23 mouse cellular contexts compared by ENCODE assay signal in the genomic region with DNA sequence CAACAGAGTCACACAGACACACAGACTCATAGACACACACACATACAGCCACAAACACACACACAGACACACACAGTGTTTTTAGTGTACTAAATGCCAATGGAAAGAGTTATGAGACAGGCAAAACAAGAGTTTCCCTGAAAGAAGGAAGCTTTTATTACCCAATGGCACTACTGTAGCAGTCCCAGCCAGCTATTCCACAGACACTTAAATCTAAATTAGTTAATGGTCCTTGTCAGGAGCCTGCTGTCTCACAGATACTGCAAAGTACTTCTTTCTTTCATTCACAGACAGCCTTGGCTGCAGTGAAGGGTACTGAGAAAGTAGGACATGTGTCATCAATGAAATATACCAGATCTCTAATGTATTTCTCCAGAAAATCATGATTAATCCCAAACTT.
DNase-seq lines count a peak whose midpoint lies in the region; ATAC-seq lines count a peak whose summit lies in the region.
"Had no signal": no experiment of that assay in that cellular context is flagged by ENCODE, and none has a peak within 500 bp of the region (broad histone marks: within the 10 kb centered on the region; RNA-seq: fewer than 3 reads in every experiment).

No protein-coding gene starts in this region.

- peak; percentile 1 for DNase-seq in embryo, embryonic 10.5 days (ENCODE audit: low spot score)
- DNase-seq in embryo, embryonic 9.5 days (ENCODE audit: extremely low spot score): no peak
- DNase-seq in neural tube, embryonic 11.5 days (ENCODE audit: low spot score): no peak
- no peak for DNase-seq in neural tube, embryonic 10.5 days (ENCODE audit: extremely low spot score, low spot score)
- no peak for DNase-seq in lung, adult 18-20 months
- DNase-seq: adrenal gland, postnatal 36 days; cerebellum, adult 18-20 months; cerebellum, postnatal 14 days; heart, postnatal 36 days; kidney, adult 9 months; kidney, postnatal 36 days; layer of hippocampus, postnatal 36 days; liver, postnatal 0 days; lung, postnatal 10 days; right cerebral cortex, postnatal 14 days had no signal

- H3K4me2 ChIP-seq in hindbrain, embryonic 15.5 days: no peak overlapping the region
- H3K4me2 ChIP-seq in hindbrain, embryonic 13.5 days: no peak overlapping the region
- H3K4me2 ChIP-seq in neural tube, embryonic 11.5 days (ENCODE audit: low read depth): no peak overlapping the region
- H3K4me2 ChIP-seq: forebrain, embryonic 13.5 days; heart, embryonic 15.5 days; limb, embryonic 12.5 days; liver, embryonic 11.5 days; midbrain, embryonic 13.5 days had no signal

- no peak overlapping the region for H3K9ac ChIP-seq in hindbrain, embryonic 15.5 days
- no peak overlapping the region for H3K9ac ChIP-seq in hindbrain, embryonic 13.5 days
- H3K9ac ChIP-seq in neural tube, embryonic 11.5 days (ENCODE audit: low read length): no peak overlapping the region
- H3K9ac ChIP-seq: forebrain, embryonic 13.5 days; heart, embryonic 15.5 days; limb, embryonic 12.5 days; liver, postnatal 0 days; midbrain, embryonic 13.5 days had no signal

- no peak overlapping the region for H3K4me3 ChIP-seq in hindbrain, embryonic 15.5 days
- H3K4me3 ChIP-seq in hindbrain, embryonic 13.5 days: no peak overlapping the region
- no peak overlapping the region for H3K4me3 ChIP-seq in neural tube, embryonic 11.5 days (ENCODE audit: low read depth, low read length)
- H3K4me3 ChIP-seq: forebrain, embryonic 13.5 days; heart, embryonic 15.5 days; limb, embryonic 12.5 days; midbrain, embryonic 13.5 days had no signal

- H3K9me3 ChIP-seq in hindbrain, embryonic 15.5 days: no peaks in the 10 kb centered on the region
- no peaks in the 10 kb centered on the region for H3K9me3 ChIP-seq in hindbrain, embryonic 13.5 days
- no peaks in the 10 kb centered on the region for H3K9me3 ChIP-seq in neural tube, embryonic 11.5 days (ENCODE audit: control insufficient read depth, low read length)
- H3K9me3 ChIP-seq: forebrain, embryonic 13.5 days; heart, embryonic 15.5 days; limb, embryonic 12.5 days; midbrain, embryonic 13.5 days had no signal

- H3K27ac ChIP-seq in hindbrain, embryonic 15.5 days (replicated peaks): no peak overlapping the region
- H3K27ac ChIP-seq in hindbrain, embryonic 13.5 days: no peak overlapping the region
- no peak overlapping the region for H3K27ac ChIP-seq in neural tube, embryonic 11.5 days (ENCODE audit: low read depth, low read length)
- H3K27ac ChIP-seq: forebrain, embryonic 13.5 days; heart, embryonic 15.5 days; limb, embryonic 12.5 days; midbrain, embryonic 13.5 days had no signal

- ATAC-seq in hindbrain, embryonic 15.5 days (ENCODE audit: low FRiP score, low read depth): peak; percentile 56; the same call in 1 of the 2 replicates
- ATAC-seq in hindbrain, embryonic 13.5 days (ENCODE audit: low FRiP score): no peak
- 0 out of 2 replicates have a peak, but pooled peaks have one; percentile 15 for ATAC-seq in neural tube, embryonic 11.5 days (ENCODE audit: insufficient read depth, low FRiP score, low TSS enrichment)
- no peak for ATAC-seq in cerebellum, adult (ENCODE audit: insufficient number of reproducible peaks, low FRiP score, low TSS enrichment)
- ATAC-seq: forebrain, embryonic 13.5 days; liver, postnatal 0 days; midbrain, embryonic 13.5 days had no signal

- H3K27me3 ChIP-seq in hindbrain, embryonic 15.5 days: no peaks in the 10 kb centered on the region
- no peaks in the 10 kb centered on the region for H3K27me3 ChIP-seq in hindbrain, embryonic 13.5 days
- H3K27me3 ChIP-seq in neural tube, embryonic 11.5 days (ENCODE audit: control insufficient read depth, insufficient read depth, low read length): no peaks in the 10 kb centered on the region
- H3K27me3 ChIP-seq: forebrain, embryonic 13.5 days; heart, embryonic 15.5 days; limb, embryonic 12.5 days; midbrain, embryonic 13.5 days had no signal

- no peaks in the 10 kb centered on the region for H3K4me1 ChIP-seq in hindbrain, embryonic 15.5 days (replicated peaks)
- no peaks in the 10 kb centered on the region for H3K4me1 ChIP-seq in hindbrain, embryonic 13.5 days (replicated peaks)
- H3K4me1 ChIP-seq in neural tube, embryonic 11.5 days (ENCODE audit: control insufficient read depth, insufficient read depth, low read length): no peaks in the 10 kb centered on the region
- H3K4me1 ChIP-seq: forebrain, embryonic 13.5 days; heart, embryonic 15.5 days; limb, embryonic 12.5 days; midbrain, embryonic 13.5 days had no signal

- no peaks in the 10 kb centered on the region for H3K36me3 ChIP-seq in hindbrain, embryonic 15.5 days
- no peaks in the 10 kb centered on the region for H3K36me3 ChIP-seq in hindbrain, embryonic 13.5 days
- no peaks in the 10 kb centered on the region for H3K36me3 ChIP-seq in neural tube, embryonic 11.5 days (ENCODE audit: control insufficient read depth, insufficient read depth, low read length)
- H3K36me3 ChIP-seq: heart, embryonic 15.5 days; limb, embryonic 12.5 days; midbrain, embryonic 13.5 days had no signal

Comparison
In these comparisons a context has a peak if more than half of its experiments do, and no peak if none do; other contexts are left out.
1. ATAC-seq: peak in hindbrain, embryonic 15.5 days (single experiment) and neural tube, embryonic 11.5 days (single experiment); none in hindbrain, embryonic 13.5 days (single experiment) and cerebellum, adult (single experiment).